8 mouse cellular contexts compared by ENCODE assay signal in the genomic region with DNA sequence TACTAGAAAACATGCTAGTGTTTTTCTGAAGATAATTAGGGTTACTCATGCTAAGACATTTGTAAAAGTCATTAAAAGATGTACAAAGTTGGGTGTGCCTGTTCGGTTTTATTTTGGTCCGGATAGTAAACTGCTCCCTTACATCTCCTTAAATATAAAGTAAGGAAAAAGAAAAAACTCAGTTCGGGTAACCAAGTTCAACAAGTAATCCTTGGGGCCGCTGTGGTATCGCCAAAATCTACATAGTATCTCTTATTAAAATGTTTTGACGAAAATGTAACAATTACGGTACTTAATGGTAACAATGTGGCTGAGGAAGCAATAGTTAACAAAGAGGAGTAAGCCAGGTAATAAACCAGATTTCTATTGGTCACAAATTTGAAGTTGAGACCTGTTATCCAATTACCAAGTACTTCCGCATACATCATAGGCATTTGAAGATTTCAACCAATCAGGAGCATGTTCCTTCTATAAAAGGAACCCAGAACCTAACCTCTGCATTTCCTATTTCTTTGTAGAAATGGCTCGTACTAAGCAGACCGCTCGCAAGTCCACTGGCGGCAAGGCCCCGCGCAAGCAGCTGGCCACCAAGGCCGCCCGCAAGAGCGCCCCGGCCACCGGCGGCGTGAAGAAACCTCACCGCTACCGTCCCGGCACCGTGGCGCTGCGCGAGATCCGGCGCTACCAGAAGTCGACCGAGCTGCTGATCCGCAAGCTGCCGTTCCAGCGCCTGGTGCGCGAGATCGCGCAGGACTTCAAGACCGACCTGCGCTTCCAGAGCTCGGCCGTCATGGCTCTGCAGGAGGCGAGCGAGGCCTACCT. TPM values are rescaled to one million over a fixed set of nuclear protein-coding genes. Genes with fewer than 3 reads are reported as not detected.
DNase-seq lines count a peak whose midpoint lies in the region; ATAC-seq and TF ChIP-seq lines count a peak whose summit lies in the region.

A gene (plus strand): TSS at position 88 of the 822 bp plus-strand sequence.

- intact Hi-C loops in heart, postnatal 14 days (cut with DNase I), result loop anchor here (5.0 kb wide), 1 partner anchor 153 kb away; a partner anchor contains a TSS

- TF ChIP-seq EP300 in MEL (IDR thresholded peaks at IDR 0.05; ENCODE audit: low read depth in 1 of 2, low read length in 2 of 2), result no peak
- peak; percentile 64 for TF ChIP-seq EP300 in liver, postnatal 0 days (IDR thresholded peaks at IDR 0.05; ENCODE audit: low read depth)

- H3K79me2 ChIP-seq in MEL (ENCODE audit: control insufficient read depth, insufficient read depth, low read length, poor library complexity), result no peaks in the 10 kb centered on the region

- peak; percentile 97 to 99 for TF ChIP-seq POLR2A in MEL (IDR thresholded peaks at IDR 0.05; ENCODE audit: control insufficient read depth in 1 of 2, insufficient read depth in 1 of 2, low read depth in 1 of 2, low read length in 2 of 2, poor library complexity in 1 of 2)

- H3K27ac ChIP-seq in MEL (ENCODE audit: control insufficient read depth, low read depth, low read length), result peak within 1 kb of the TSS; percentile 99
- peak within 1 kb of the TSS; percentile 92 for H3K27ac ChIP-seq in forebrain, embryonic 14.5 days (ENCODE audit: low read depth, low read length)
- peak within 1 kb of the TSS; percentile 93 for H3K27ac ChIP-seq in liver, postnatal 0 days (ENCODE audit: low read depth)
- peak within 1 kb of the TSS; percentile 88 for H3K27ac ChIP-seq in neural tube, embryonic 15.5 days (replicated peaks)

- ATAC-seq in cerebellum, adult (ENCODE audit: insufficient number of reproducible peaks, low FRiP score, low TSS enrichment), result peak; percentile 99
- peak; percentile 95 for ATAC-seq in forebrain, embryonic 14.5 days
- peak; percentile 83 for ATAC-seq in liver, postnatal 0 days
- peak; percentile 96 for ATAC-seq in neural tube, embryonic 15.5 days (ENCODE audit: low FRiP score)

- H3K4me3 ChIP-seq in MEL (ENCODE audit: control insufficient read depth in 1 of 2, insufficient read depth in 1 of 2, low read depth in 2 of 2, low read length in 2 of 2), result peak within 1 kb of the TSS; percentile 47 to 56
- peak within 1 kb of the TSS; percentile 41 for H3K4me3 ChIP-seq in forebrain, embryonic 14.5 days (ENCODE audit: low read depth, low read length)
- peak within 1 kb of the TSS; percentile 50 for H3K4me3 ChIP-seq in liver, postnatal 0 days (ENCODE audit: low read depth, low read length)
- H3K4me3 ChIP-seq in neural tube, embryonic 15.5 days (replicated peaks), result peak within 1 kb of the TSS; percentile 52

- H3K9me3 ChIP-seq in MEL (replicated peaks; ENCODE audit: insufficient read depth, low read length), result no peaks in the 10 kb centered on the region
- H3K9me3 ChIP-seq in forebrain, embryonic 14.5 days (replicated peaks; ENCODE audit: control insufficient read depth, low read length), result no peaks in the 10 kb centered on the region
- H3K9me3 ChIP-seq in liver, postnatal 0 days (ENCODE audit: low read length), result no peaks in the 10 kb centered on the region
- no peaks in the 10 kb centered on the region for H3K9me3 ChIP-seq in neural tube, embryonic 15.5 days (replicated peaks)

- H3K4me2 ChIP-seq in forebrain, embryonic 14.5 days (ENCODE audit: low read length), result peak within 1 kb of the TSS; percentile 81
- peak within 1 kb of the TSS; percentile 77 for H3K4me2 ChIP-seq in liver, postnatal 0 days (ENCODE audit: low read depth, low read length)
- H3K4me2 ChIP-seq in neural tube, embryonic 15.5 days, result peak within 1 kb of the TSS; percentile 67

- no peak for TF ChIP-seq CTCF in MEL (IDR thresholded peaks at IDR 0.05 in 2 of 3, conservative IDR thresholded peaks at IDR 0.05 in 1 of 3; ENCODE audit: control insufficient read depth in 1 of 3, insufficient read depth in 1 of 3, low read depth in 2 of 3, low read length in 3 of 3, poor library complexity in 1 of 3, severe bottlenecking in 1 of 3)
- no peak for TF ChIP-seq CTCF in liver, postnatal 0 days (IDR thresholded peaks at IDR 0.05; ENCODE audit: low read depth)

- no peaks in the 10 kb centered on the region for H3K27me3 ChIP-seq in MEL (ENCODE audit: control insufficient read depth in 1 of 2, insufficient read depth in 2 of 2, low read length in 2 of 2)
- H3K27me3 ChIP-seq in forebrain, embryonic 14.5 days (replicated peaks; ENCODE audit: control insufficient read depth, insufficient read depth, low read length), result no peaks in the 10 kb centered on the region
- H3K27me3 ChIP-seq in liver, postnatal 0 days (ENCODE audit: insufficient read depth, low read length), result no peaks in the 10 kb centered on the region
- no peaks in the 10 kb centered on the region for H3K27me3 ChIP-seq in neural tube, embryonic 15.5 days (replicated peaks)

- peak within 1 kb of the TSS; percentile 87 for H3K9ac ChIP-seq in MEL (ENCODE audit: control insufficient read depth, low read depth, low read length, poor library complexity, severe bottlenecking)
- peak within 1 kb of the TSS; percentile 62 for H3K9ac ChIP-seq in forebrain, embryonic 14.5 days (ENCODE audit: low read length)
- peak within 1 kb of the TSS; percentile 81 for H3K9ac ChIP-seq in liver, postnatal 0 days (replicated peaks)
- H3K9ac ChIP-seq in neural tube, embryonic 15.5 days (replicated peaks), result peak within 1 kb of the TSS; percentile 54

- DNase-seq in MEL (ENCODE audit: low read depth, low spot score), result peak; percentile 96
- DNase-seq in forebrain, embryonic 14.5 days (ENCODE audit: low spot score), result peak; percentile 99
- peak; percentile 68 for DNase-seq in heart, postnatal 14 days
- DNase-seq in layer of hippocampus, adult 11-12 months (ENCODE audit: low spot score), result peak; percentile 83
- peak; percentile 69 for DNase-seq in liver, postnatal 0 days
- peak; percentile 71 to 83 for DNase-seq in thymus, postnatal 10 days (ENCODE audit: low spot score in 2 of 2)

- peaks cover 0 to 23% of the 10 kb centered on the region in 2 experiments; a peak in 2 of 4 replicates for H3K36me3 ChIP-seq in MEL (ENCODE audit: control insufficient read depth in 1 of 2, insufficient read depth in 2 of 2, low read length in 2 of 2)
- H3K36me3 ChIP-seq in forebrain, embryonic 14.5 days (ENCODE audit: control insufficient read depth, insufficient read depth, low read length), result no peaks in the 10 kb centered on the region
- no peaks in the 10 kb centered on the region for H3K36me3 ChIP-seq in liver, postnatal 0 days (replicated peaks; ENCODE audit: insufficient read depth, low read length)
- no peaks in the 10 kb centered on the region for H3K36me3 ChIP-seq in neural tube, embryonic 15.5 days

- peaks cover 2 to 6% of the 10 kb centered on the region in 2 experiments; a peak in 3 of 4 replicates for H3K4me1 ChIP-seq in MEL (ENCODE audit: control insufficient read depth in 1 of 2, insufficient read depth in 2 of 2, low read length in 2 of 2)
- no peaks in the 10 kb centered on the region for H3K4me1 ChIP-seq in forebrain, embryonic 14.5 days (ENCODE audit: control insufficient read depth, insufficient read depth, low read length)
- H3K4me1 ChIP-seq in liver, postnatal 0 days (ENCODE audit: insufficient read depth), result 0 out of 2 replicates have a peak, but pooled peaks cover 3% of the 10 kb centered on the region
- peaks cover 5% of the 10 kb centered on the region for H3K4me1 ChIP-seq in neural tube, embryonic 15.5 days

- WGBS in forebrain, embryonic 14.5 days, result under 1% methylated on average over 21 of the region's 45 CpGs
- whole genome bisulfite sequencing in liver, postnatal 0 days (ENCODE audit: insufficient replicate concordance), result under 1% methylated on average over 24 of the region's 45 CpGs
- 1% methylated on average over 27 of the region's 45 CpGs for WGBS in neural tube, embryonic 15.5 days

- no peak for TF ChIP-seq RAD21 in MEL (IDR thresholded peaks at IDR 0.05; ENCODE audit: low read depth, low read length)

TF ChIP-seq in MEL, 35 proteins besides CTCF, POLR2A, EP300 and RAD21:
- no peak for TF ChIP-seq MYC (IDR thresholded peaks at IDR 0.05; ENCODE audit: low read depth, low read length)
- peak; percentile 99 for TF ChIP-seq TBP (IDR thresholded peaks at IDR 0.05; ENCODE audit: low read depth, low read length)
- TF ChIP-seq RCOR1 (IDR thresholded peaks at IDR 0.05; ENCODE audit: low read depth, low read length), result no peak
- TF ChIP-seq POLR2AphosphoS5 (IDR thresholded peaks at IDR 0.05; ENCODE audit: borderline replicate concordance, low read depth, low read length), result peak; percentile 99; the same call in 1 of the 2 replicates
- TF ChIP-seq ZC3H11A (IDR thresholded peaks at IDR 0.05; ENCODE audit: low read depth, low read length), result no peak
- TF ChIP-seq UBTF (IDR thresholded peaks at IDR 0.05; ENCODE audit: borderline replicate concordance, insufficient read depth, low read depth, low read length), result peak; percentile 95; the same call in 1 of the 2 replicates
- no peak for TF ChIP-seq GABPA (IDR thresholded peaks at IDR 0.05; ENCODE audit: low read depth, low read length)

RNA-seq across cellular contexts. Expression of the gene that starts here (rescaled TPM):
- total RNA-seq in MEL (2012; rRNA removed), result 541 and 709 TPM in 2 replicates
- 1 to 10 TPM in 1 of 2 experiments, not detected in 1; 1.2 TPM for polyA plus RNA-seq in MEL (2012; ENCODE audit: insufficient read depth in 1 of 2, insufficient read length in 2 of 2, low read depth in 1 of 2, low replicate concordance in 2 of 2, missing spikeins in 1 of 2)
- 0.62 and 0.89 TPM in 2 replicates for polyA plus RNA-seq in forebrain, embryonic 14.5 days (2014; fragmentation: Nextera tagmentation; extraction: Ambion mirVana)
- 10 to 100 TPM; 21.6 to 40.3 TPM for total RNA-seq in heart, postnatal 14 days (2021)
- polyA plus RNA-seq in liver, postnatal 0 days (2015; fragmentation: Nextera tagmentation; extraction: Ambion mirVana), result 1.3 and 1.5 TPM in 2 replicates
- not detected in 2 replicates for polyA plus RNA-seq in neural tube, embryonic 15.5 days (2015; fragmentation: Nextera tagmentation; extraction: Ambion mirVana)

Comparison
In these comparisons a context has a peak if more than half of its experiments do, and no peak if none do; other contexts are left out.
1. Peak in every context shown above with its lines: DNase-seq, ATAC-seq, H3K4me3 ChIP-seq and H3K27ac ChIP-seq.
2. RNA of the gene that starts here (total RNA-seq): 541 to 709 TPM in MEL; 21.6 to 40.3 TPM in heart, postnatal 14 days; every median in the first group is over 10 times any median in the second.
3. Peak in DNase-seq, ATAC-seq, H3K4me3 ChIP-seq, H3K27ac ChIP-seq, H3K9ac ChIP-seq and H3K4me2 ChIP-seq in forebrain, embryonic 14.5 days; RNA of the gene not detected or under 1 TPM.
4. Peak in ATAC-seq, H3K4me3 ChIP-seq, H3K27ac ChIP-seq, H3K9ac ChIP-seq and H3K4me2 ChIP-seq in neural tube, embryonic 15.5 days; RNA of the gene not detected or under 1 TPM.